8 mouse cellular contexts compared by ENCODE assay signal in the genomic region with DNA sequence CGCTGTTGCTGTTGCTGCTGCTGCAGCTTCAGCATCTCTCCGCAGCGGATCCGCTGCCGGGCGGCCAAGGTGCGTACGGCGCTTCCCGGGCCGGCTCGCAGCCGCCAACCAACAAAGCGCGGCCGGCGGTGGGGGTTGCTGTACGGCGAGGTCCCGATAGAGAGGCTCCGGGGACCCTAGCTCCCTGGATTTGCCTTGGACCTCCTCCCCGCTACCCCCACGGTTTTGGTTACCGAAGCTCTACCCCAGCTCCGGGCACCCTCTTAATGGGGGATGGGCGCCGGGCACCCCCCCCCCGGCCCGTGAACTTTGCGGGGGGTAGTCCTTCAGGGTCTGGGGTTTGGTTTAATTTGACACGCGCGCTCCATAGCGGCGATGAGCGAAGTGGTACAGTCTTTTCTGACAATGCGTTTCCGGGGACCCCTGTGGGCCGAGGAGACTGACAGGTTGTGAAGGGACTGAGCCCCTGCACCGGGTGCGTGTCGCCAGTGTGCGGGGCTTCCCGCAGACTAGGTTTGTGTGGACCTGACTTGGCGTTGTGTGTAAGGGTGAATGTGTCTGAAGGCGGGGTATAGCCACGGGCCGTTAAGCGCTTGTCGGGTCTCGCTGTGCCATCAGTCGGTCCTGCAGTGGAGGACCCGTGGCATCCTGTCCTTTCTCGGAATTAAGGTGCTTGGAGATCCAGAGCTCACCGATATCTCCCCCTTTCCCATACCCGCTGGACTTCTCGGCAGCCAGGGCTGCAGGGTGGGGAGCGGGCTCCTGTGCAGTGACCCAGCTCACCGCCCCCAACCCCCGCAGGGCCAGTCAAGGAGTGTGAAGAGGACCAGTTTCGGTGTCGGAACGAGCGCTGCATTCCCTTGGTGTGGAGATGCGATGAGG. TPM values are rescaled to one million over a fixed set of nuclear protein-coding genes. Genes with fewer than 3 reads are reported as not detected.
DNase-seq lines count a peak whose midpoint lies in the region; ATAC-seq and TF ChIP-seq lines count a peak whose summit lies in the region.

No protein-coding gene starts in this region.

- peak overlapping the region; percentile 97 for H3K27ac ChIP-seq in forebrain, embryonic 12.5 days
- peak overlapping the region; percentile 54; the same call in 1 of the 2 replicates for H3K27ac ChIP-seq in intestine, postnatal 0 days (ENCODE audit: low read depth, low read length)
- H3K27ac ChIP-seq in midbrain, embryonic 13.5 days, result peak overlapping the region; percentile 99
- H3K27ac ChIP-seq in testis, adult 2 months (ENCODE audit: control insufficient read depth, insufficient read depth, low read depth, low read length), result peak overlapping the region; percentile 29

- peaks cover 23% of the 10 kb centered on the region for H3K36me3 ChIP-seq in forebrain, embryonic 12.5 days (replicated peaks)
- H3K36me3 ChIP-seq in intestine, postnatal 0 days (ENCODE audit: control insufficient read depth, insufficient read depth), result no peaks in the 10 kb centered on the region; the same call in 1 of the 2 replicates
- peaks cover 22% of the 10 kb centered on the region for H3K36me3 ChIP-seq in midbrain, embryonic 13.5 days
- no peaks in the 10 kb centered on the region for H3K36me3 ChIP-seq in testis, adult 2 months (ENCODE audit: control insufficient read depth, insufficient read depth, low read length)

- peak; percentile 26 to 32 for DNase-seq in adrenal gland, adult 18-20 months (ENCODE audit: low spot score in 2 of 2)
- DNase-seq in adrenal gland, postnatal 25 days, result no peak
- peak; percentile 58 for DNase-seq in 3134 (ENCODE audit: extremely low read depth, insufficient read length, low spot score)
- DNase-seq in brain, adult 2 months (ENCODE audit: low read depth, low spot score), result peak; percentile 53

- 0 out of 2 replicates have a peak, but pooled peaks cover 4% of the 10 kb centered on the region for H3K27me3 ChIP-seq in forebrain, embryonic 12.5 days
- H3K27me3 ChIP-seq in intestine, postnatal 0 days (replicated peaks; ENCODE audit: control insufficient read depth, insufficient read depth, low read length), result peaks cover 6% of the 10 kb centered on the region; the same call in 1 of the 2 replicates
- no peaks in the 10 kb centered on the region for H3K27me3 ChIP-seq in midbrain, embryonic 13.5 days
- no peaks in the 10 kb centered on the region; the same call in 1 of the 2 replicates for H3K27me3 ChIP-seq in testis, adult 2 months (ENCODE audit: control insufficient read depth, insufficient read depth, low read length)

- under 1% methylated on average over 65 of the region's 65 CpGs for WGBS in forebrain, embryonic 12.5 days
- under 1% methylated on average over 65 of the region's 65 CpGs for WGBS in intestine, postnatal 0 days
- WGBS in midbrain, embryonic 13.5 days, result under 1% methylated on average over 65 of the region's 65 CpGs

- no peak for TF ChIP-seq POLR2A in testis, adult 2 months (IDR thresholded peaks at IDR 0.05; ENCODE audit: control insufficient read depth, low read depth, low read length)

- peak overlapping the region; percentile 97 for H3K4me2 ChIP-seq in forebrain, embryonic 12.5 days
- H3K4me2 ChIP-seq in intestine, postnatal 0 days (replicated peaks; ENCODE audit: low read depth), result peak overlapping the region; percentile 99
- peak overlapping the region; percentile 87 for H3K4me2 ChIP-seq in midbrain, embryonic 13.5 days (replicated peaks)

- H3K9me3 ChIP-seq in forebrain, embryonic 12.5 days, result no peaks in the 10 kb centered on the region
- H3K9me3 ChIP-seq in intestine, postnatal 0 days (ENCODE audit: control insufficient read depth), result no peaks in the 10 kb centered on the region
- no peaks in the 10 kb centered on the region for H3K9me3 ChIP-seq in midbrain, embryonic 13.5 days

- H3K4me1 ChIP-seq in forebrain, embryonic 12.5 days, result peaks cover 59% of the 10 kb centered on the region
- 0 out of 2 replicates have a peak, but pooled peaks cover 2% of the 10 kb centered on the region for H3K4me1 ChIP-seq in intestine, postnatal 0 days (replicated peaks; ENCODE audit: control insufficient read depth, insufficient read depth, low read length)
- H3K4me1 ChIP-seq in midbrain, embryonic 13.5 days (replicated peaks), result peaks cover 56% of the 10 kb centered on the region
- peaks cover 17% of the 10 kb centered on the region for H3K4me1 ChIP-seq in testis, adult 2 months (ENCODE audit: control insufficient read depth, insufficient read depth, low read length)

- peak; percentile 34 for ATAC-seq in forebrain, embryonic 12.5 days (ENCODE audit: low FRiP score)
- ATAC-seq in intestine, postnatal 0 days, result no peak
- peak; percentile 17 for ATAC-seq in midbrain, embryonic 13.5 days

- peak overlapping the region; percentile 82 for H3K4me3 ChIP-seq in forebrain, embryonic 12.5 days (replicated peaks)
- H3K4me3 ChIP-seq in intestine, postnatal 0 days (ENCODE audit: low read depth, low read length), result peak overlapping the region; percentile 65
- peak overlapping the region; percentile 72 for H3K4me3 ChIP-seq in midbrain, embryonic 13.5 days (replicated peaks)
- peak overlapping the region; percentile 71 for H3K4me3 ChIP-seq in testis, adult 2 months (ENCODE audit: control insufficient read depth, low read depth, low read length)

- peak overlapping the region; percentile 95 for H3K9ac ChIP-seq in forebrain, embryonic 12.5 days
- H3K9ac ChIP-seq in intestine, postnatal 0 days (ENCODE audit: low read depth, low read length), result peak overlapping the region; percentile 59
- H3K9ac ChIP-seq in midbrain, embryonic 13.5 days (replicated peaks), result peak overlapping the region; percentile 98

- TF ChIP-seq CTCF in intestine, postnatal 0 days (IDR thresholded peaks at IDR 0.05; ENCODE audit: low read depth), result no peak
- TF ChIP-seq CTCF in testis, adult 2 months (IDR thresholded peaks at IDR 0.05; ENCODE audit: control insufficient read depth, insufficient read depth, insufficient replicate concordance, low read depth, low read length), result no peak

RNA-seq across cellular contexts. Expression of a gene that starts 0.6 kb away (rescaled TPM):
- total RNA-seq in adrenal gland, adult 18-20 months (2021), result 10 to 100 TPM in 1 of 2 experiments, 1 to 10 TPM in 1; 6.9 to 13.1 TPM
- 10.0 and 12.3 TPM in 2 replicates for total RNA-seq in adrenal gland, postnatal 25 days (2021)
- 43.3 and 48.3 TPM in 2 replicates for polyA plus RNA-seq in forebrain, embryonic 12.5 days (2016; fragmentation: Nextera tagmentation; extraction: Ambion mirVana)
- 0.66 and 0.82 TPM in 2 replicates for polyA plus RNA-seq in intestine, postnatal 0 days (2015; fragmentation: Nextera tagmentation; extraction: Ambion mirVana)
- 39.2 and 50.0 TPM in 2 replicates for polyA plus RNA-seq in midbrain, embryonic 13.5 days (2015; fragmentation: Nextera tagmentation; extraction: Ambion mirVana)
- 87.5 and 89.2 TPM in 2 replicates for polyA plus RNA-seq in testis, adult 2 months (2012; rRNA removed)

Comparison
In these comparisons a context has a peak if more than half of its experiments do, and no peak if none do; other contexts are left out.
1. H3K27ac ChIP-seq: peak in every context shown above with its lines; median percentile 99 in midbrain, embryonic 13.5 days; 97 in forebrain, embryonic 12.5 days; 54 in intestine, postnatal 0 days; 29 in testis, adult 2 months.
2. RNA of a gene that starts 0.6 kb away (polyA plus RNA-seq): 87.5 to 89.2 TPM in testis, adult 2 months, 39.2 to 50.0 TPM in midbrain, embryonic 13.5 days and 43.3 to 48.3 TPM in forebrain, embryonic 12.5 days; 0.66 to 0.82 TPM in intestine, postnatal 0 days; every median in the first group is over 10 times any median in the second.
3. Peak in every context shown above with its lines, with median percentiles within 50 percentile points of each other: H3K4me2 ChIP-seq, H3K4me3 ChIP-seq and H3K9ac ChIP-seq.